In the genomic region with DNA sequence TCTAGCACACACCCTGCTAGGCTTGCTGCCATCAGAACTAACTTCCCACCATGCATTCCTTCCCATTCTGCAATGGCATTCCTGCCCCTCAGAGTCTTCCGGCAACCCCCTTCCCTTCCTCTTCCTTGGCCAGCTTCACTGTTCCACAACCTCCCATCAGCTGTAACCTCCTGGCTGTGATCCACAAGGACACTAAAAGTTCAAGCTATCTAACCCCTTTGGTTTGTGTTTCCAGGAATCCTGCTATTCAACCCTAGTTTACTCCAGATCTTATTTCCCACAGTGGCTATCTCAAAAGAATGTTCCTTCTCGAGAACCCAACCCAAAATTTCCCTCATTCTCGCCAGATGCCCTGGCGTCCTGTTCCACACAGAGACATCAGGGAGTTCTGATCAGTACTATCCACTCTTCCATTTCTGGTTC, we compare ENCODE assay signal across 13 mouse cellular contexts.
DNase-seq lines count a peak whose midpoint lies in the region; ATAC-seq lines count a peak whose summit lies in the region.
"Had no signal": no experiment of that assay in that cellular context is flagged by ENCODE, and none has a peak within 500 bp of the region (broad histone marks: within the 10 kb centered on the region; RNA-seq: fewer than 3 reads in every experiment).

No protein-coding gene starts in this region.

- intact Hi-C loops in gastrocnemius, postnatal 14 days (cut with DNase I; ENCODE audit: low total_unique reads) = no loop called here

- no peak overlapping the region for H3K27ac ChIP-seq in heart, embryonic 10.5 days
- H3K27ac ChIP-seq: hindbrain, embryonic 12.5 days; macrophage had no signal

- peak; percentile 97 for DNase-seq in heart, adult 11 months
- no peak for DNase-seq in heart, embryonic 10.5 days (ENCODE audit: low spot score)
- DNase-seq in gastrocnemius, postnatal 14 days = peak; percentile 24
- DNase-seq in heart, postnatal 4 days = peak; percentile 26
- peak; percentile 91 for DNase-seq in lung, postnatal 10 days
- no peak for DNase-seq in cerebellum, adult 8-10 months
- DNase-seq in embryo, embryonic 10 days (ENCODE audit: low spot score) = no peak
- DNase-seq: cerebellum, adult 2 months; layer of hippocampus, postnatal 36 days had no signal

- no peaks in the 10 kb centered on the region for H3K4me1 ChIP-seq in heart, embryonic 10.5 days
- H3K4me1 ChIP-seq: hindbrain, embryonic 12.5 days had no signal

- no peaks in the 10 kb centered on the region for H3K36me3 ChIP-seq in heart, embryonic 10.5 days
- H3K36me3 ChIP-seq: hindbrain, embryonic 12.5 days had no signal

- ATAC-seq in CD4-positive, CD25-positive, alpha-beta regulatory T cell, adult 4 months = no peak

- no peak overlapping the region for H3K4me3 ChIP-seq in heart, embryonic 10.5 days
- H3K4me3 ChIP-seq: hindbrain, embryonic 12.5 days; myocyte had no signal

- H3K9me3 ChIP-seq in heart, embryonic 10.5 days = no peaks in the 10 kb centered on the region
- H3K9me3 ChIP-seq: hindbrain, embryonic 12.5 days had no signal

- H3K27me3 ChIP-seq in heart, embryonic 10.5 days (ENCODE audit: insufficient read depth, poor library complexity, severe bottlenecking) = no peaks in the 10 kb centered on the region
- H3K27me3 ChIP-seq: hindbrain, embryonic 12.5 days had no signal

- 58% methylated on average over 4 of the region's 4 CpGs for WGBS in heart, embryonic 10.5 days

Comparison
In these comparisons a context has a peak if more than half of its experiments do, and no peak if none do; other contexts are left out.
1. DNase-seq: peak in heart, adult 11 months (single experiment), gastrocnemius, postnatal 14 days (single experiment), heart, postnatal 4 days (single experiment) and lung, postnatal 10 days (single experiment); none in heart, embryonic 10.5 days (single experiment), cerebellum, adult 8-10 months (single experiment) and embryo, embryonic 10 days (single experiment).